In genomic region chr7:3569725-3570124, GRCm38 (mm10) we compare ENCODE assay signal across 14 mouse cellular contexts. TPM values are rescaled to one million over a fixed set of nuclear protein-coding genes. Genes with fewer than 3 reads are reported as not detected.
"Had no signal": no experiment of that assay in that cellular context is flagged by ENCODE, and none has a peak within 500 bp of the region (broad histone marks: within the 10 kb centered on the region; RNA-seq: fewer than 3 reads in every experiment).

No protein-coding gene starts in this region.

- H3K4me2 ChIP-seq: kidney, embryonic 15.5 days; limb, embryonic 13.5 days; lung, embryonic 15.5 days; midbrain, embryonic 13.5 days had no signal

- H3K9me3 ChIP-seq: kidney, embryonic 15.5 days; limb, embryonic 13.5 days; lung, embryonic 15.5 days; midbrain, embryonic 13.5 days had no signal

- H3K27ac ChIP-seq: kidney, embryonic 15.5 days; limb, embryonic 13.5 days; lung, embryonic 15.5 days; macrophage; midbrain, embryonic 13.5 days; stomach, postnatal 0 days had no signal

- H3K4me1 ChIP-seq: kidney, embryonic 15.5 days; limb, embryonic 13.5 days; lung, embryonic 15.5 days; midbrain, embryonic 13.5 days had no signal

- H3K9ac ChIP-seq: kidney, embryonic 15.5 days; limb, embryonic 13.5 days; lung, embryonic 15.5 days; midbrain, embryonic 13.5 days had no signal

- H3K27me3 ChIP-seq: kidney, embryonic 15.5 days; limb, embryonic 13.5 days; lung, embryonic 15.5 days; midbrain, embryonic 13.5 days had no signal

- DNase-seq: kidney, adult 18-20 months; kidney, postnatal 14 days; layer of hippocampus, postnatal 36 days; left cerebral cortex, postnatal 4 days; lung, postnatal 14 days; right cerebral cortex, postnatal 14 days had no signal

- H3K4me3 ChIP-seq: kidney, embryonic 15.5 days; limb, embryonic 13.5 days; lung, embryonic 15.5 days; midbrain, embryonic 13.5 days had no signal

- ATAC-seq: midbrain, embryonic 13.5 days had no signal

- H3K36me3 ChIP-seq: kidney, embryonic 15.5 days; limb, embryonic 13.5 days; lung, embryonic 15.5 days; midbrain, embryonic 13.5 days had no signal

RNA-seq across cellular contexts. Expression of gene Oscar, which starts 46.2 kb away (rescaled TPM):
- total RNA-seq: liver, adult 2 months had no signal
- polyA plus RNA-seq: kidney, embryonic 15.5 days; liver, adult 2 months; liver, embryonic 16.5 days; macrophage had no signal
